8 mouse cellular contexts compared by ENCODE assay signal in the genomic region with DNA sequence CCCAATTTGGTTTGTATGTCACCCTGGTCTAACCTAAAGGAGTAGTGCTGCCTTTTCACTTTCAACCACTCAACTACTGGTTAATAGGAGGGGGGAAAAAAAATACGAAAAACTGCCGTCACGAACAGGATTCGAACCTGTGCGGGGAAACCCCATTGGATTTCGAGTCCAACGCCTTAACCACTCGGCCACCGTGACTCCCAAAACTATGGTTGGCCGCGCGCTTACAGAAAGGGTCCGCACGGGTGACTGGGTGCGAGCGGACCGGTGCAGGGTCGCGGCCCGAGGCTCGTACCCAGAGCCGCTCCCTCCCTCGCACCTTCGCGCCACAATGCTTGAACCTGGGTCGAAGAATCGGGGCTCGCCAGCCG. TPM values are rescaled to one million over a fixed set of nuclear protein-coding genes. Genes with fewer than 3 reads are reported as not detected.
DNase-seq lines count a peak whose midpoint lies in the region; ATAC-seq and TF ChIP-seq lines count a peak whose summit lies in the region.

No protein-coding gene starts in this region.

- peaks cover 26% of the 10 kb centered on the region for H3K36me3 ChIP-seq in heart, embryonic 13.5 days
- H3K36me3 ChIP-seq in kidney, postnatal 0 days (ENCODE audit: insufficient read depth, low read length) = peaks cover 10% of the 10 kb centered on the region
- peaks cover 6% of the 10 kb centered on the region for H3K36me3 ChIP-seq in liver, embryonic 11.5 days (ENCODE audit: control insufficient read depth, insufficient read depth, low read length)
- peaks cover 20% of the 10 kb centered on the region for H3K36me3 ChIP-seq in myocyte (ENCODE audit: control insufficient read depth, insufficient read depth)

- peak; percentile 86 to 87 for DNase-seq in B cell, adult 2 months
- peak; percentile 90 to 94 for DNase-seq in adrenal gland, postnatal 36 days
- DNase-seq in kidney, postnatal 0 days (ENCODE audit: low spot score) = peak; percentile 77
- DNase-seq in liver, embryonic 11.5 days (ENCODE audit: low spot score) = peak; percentile 99
- peak; percentile 93 to 98 for DNase-seq in spleen, postnatal 4 days (ENCODE audit: low spot score in 2 of 2)

- no peak for TF ChIP-seq CTCF in embryonic fibroblast, embryonic 13.5 days (IDR thresholded peaks at IDR 0.05; ENCODE audit: borderline replicate concordance, insufficient read depth, low read length)
- TF ChIP-seq CTCF in kidney, postnatal 0 days (IDR thresholded peaks at IDR 0.05; ENCODE audit: low read depth) = no peak

- H3K4me3 ChIP-seq in embryonic fibroblast, embryonic 13.5 days (ENCODE audit: insufficient read depth, low read length) = peak overlapping the region; percentile 96
- peak overlapping the region; percentile 96 for H3K4me3 ChIP-seq in heart, embryonic 13.5 days
- peak overlapping the region; percentile 93 for H3K4me3 ChIP-seq in kidney, postnatal 0 days (replicated peaks; ENCODE audit: low read depth, low read length)
- peak overlapping the region; percentile 97 for H3K4me3 ChIP-seq in liver, embryonic 11.5 days (ENCODE audit: low read depth, low read length)
- H3K4me3 ChIP-seq in myocyte = peak overlapping the region; percentile 75

- no peaks in the 10 kb centered on the region for H3K4me1 ChIP-seq in embryonic fibroblast, embryonic 13.5 days (ENCODE audit: control insufficient read depth, insufficient read depth, low read length)
- H3K4me1 ChIP-seq in heart, embryonic 13.5 days = peaks cover 16% of the 10 kb centered on the region
- H3K4me1 ChIP-seq in kidney, postnatal 0 days (replicated peaks; ENCODE audit: insufficient read depth, low read length) = peaks cover 11% of the 10 kb centered on the region
- peaks cover 12% of the 10 kb centered on the region; the same call in 1 of the 2 replicates for H3K4me1 ChIP-seq in liver, embryonic 11.5 days (replicated peaks; ENCODE audit: control insufficient read depth, insufficient read depth, low read length)

- peak overlapping the region; percentile 99 for H3K9ac ChIP-seq in heart, embryonic 13.5 days
- peak overlapping the region; percentile 96 for H3K9ac ChIP-seq in kidney, postnatal 0 days (ENCODE audit: low read depth, low read length)
- H3K9ac ChIP-seq in liver, embryonic 11.5 days (ENCODE audit: low read depth, low read length) = peak overlapping the region; percentile 88

- WGBS in heart, embryonic 13.5 days = under 1% methylated on average over 29 of the region's 29 CpGs
- WGBS in kidney, postnatal 0 days = under 1% methylated on average over 29 of the region's 29 CpGs
- WGBS in liver, embryonic 11.5 days = under 1% methylated on average over 29 of the region's 29 CpGs

- no peaks in the 10 kb centered on the region for H3K9me3 ChIP-seq in heart, embryonic 13.5 days
- no peaks in the 10 kb centered on the region for H3K9me3 ChIP-seq in kidney, postnatal 0 days (replicated peaks; ENCODE audit: low read length)
- H3K9me3 ChIP-seq in liver, embryonic 11.5 days (ENCODE audit: control insufficient read depth, low read length) = no peaks in the 10 kb centered on the region

- H3ac ChIP-seq in myocyte (ENCODE audit: control insufficient read depth, insufficient read length) = peak overlapping the region; percentile 100

- TF ChIP-seq POLR2A in embryonic fibroblast, embryonic 13.5 days (IDR thresholded peaks at IDR 0.05; ENCODE audit: low read depth, low read length) = peak; percentile 77
- TF ChIP-seq POLR2A in myocyte (IDR thresholded peaks at IDR 0.05; ENCODE audit: insufficient read length, low read depth) = peak; percentile 24

- peaks cover 17% of the 10 kb centered on the region for H3K79me2 ChIP-seq in myocyte (ENCODE audit: control insufficient read depth, insufficient read depth)

- peak; percentile 11; the same call in 1 of the 2 replicates for ATAC-seq in heart, embryonic 13.5 days (ENCODE audit: extremely low read depth, insufficient number of reproducible peaks, low FRiP score, low TSS enrichment)
- ATAC-seq in kidney, postnatal 0 days (replicated peaks; ENCODE audit: low FRiP score, low read depth) = peak; percentile 74
- peak; percentile 67 for ATAC-seq in liver, embryonic 11.5 days (replicated peaks; ENCODE audit: low FRiP score)

- peak overlapping the region; percentile 69 for H3K27ac ChIP-seq in embryonic fibroblast, embryonic 13.5 days (ENCODE audit: insufficient read depth, low read length)
- peak overlapping the region; percentile 96 for H3K27ac ChIP-seq in heart, embryonic 13.5 days (replicated peaks)
- H3K27ac ChIP-seq in kidney, postnatal 0 days = peak overlapping the region; percentile 94
- peak overlapping the region; percentile 98 for H3K27ac ChIP-seq in liver, embryonic 11.5 days (ENCODE audit: low read depth, low read length)

- peak overlapping the region; percentile 81 for H3K4me2 ChIP-seq in heart, embryonic 13.5 days
- peak overlapping the region; percentile 72 for H3K4me2 ChIP-seq in kidney, postnatal 0 days (ENCODE audit: low read length)
- peak overlapping the region; percentile 76 for H3K4me2 ChIP-seq in liver, embryonic 11.5 days
- H3K4me2 ChIP-seq in myocyte (ENCODE audit: low read depth) = peak overlapping the region; percentile 65

- H3K27me3 ChIP-seq in heart, embryonic 13.5 days (replicated peaks) = peaks cover 4% of the 10 kb centered on the region; the same call in 1 of the 2 replicates
- H3K27me3 ChIP-seq in kidney, postnatal 0 days (ENCODE audit: insufficient read depth, low read length) = no peaks in the 10 kb centered on the region
- H3K27me3 ChIP-seq in liver, embryonic 11.5 days (replicated peaks; ENCODE audit: control insufficient read depth, insufficient read depth, low read length) = no peaks in the 10 kb centered on the region
- no peaks in the 10 kb centered on the region for H3K27me3 ChIP-seq in myocyte (ENCODE audit: control insufficient read depth, insufficient read depth, insufficient read length)

TF ChIP-seq in myocyte, 11 proteins besides CTCF, POLR2A, EP300 and RAD21:
- TF ChIP-seq E2F4 (IDR thresholded peaks at IDR 0.05; ENCODE audit: insufficient read depth) (peak; percentile 36), MYOD1 (IDR thresholded peaks at IDR 0.05; ENCODE audit: control insufficient read depth in 1 of 3, insufficient read length in 2 of 3, low read depth in 2 of 3) (peak in 1 of 3 experiments; percentile 13), MYOG (IDR thresholded peaks at IDR 0.05; ENCODE audit: control insufficient read depth in 1 of 3, insufficient read depth in 1 of 3, insufficient read length in 2 of 3, low read depth in 2 of 3) (no peak), SRF (IDR thresholded peaks at IDR 0.05; ENCODE audit: control insufficient read depth, insufficient read length, low read depth) (no peak)

RNA-seq across cellular contexts. Expression of a gene that starts 0.7 kb away (rescaled TPM):
- 100 to 1,000 TPM in 1 of 2 experiments, 10 to 100 TPM in 1; 97.5 to 104 TPM for total RNA-seq in adrenal gland, postnatal 36 days (2021)
- 100 and 117 TPM in 2 replicates for polyA plus RNA-seq in embryonic fibroblast, embryonic 13.5 days (2011; ENCODE audit: insufficient read length, low read depth, missing spikeins)
- polyA plus RNA-seq in heart, embryonic 13.5 days (2015; fragmentation: Nextera tagmentation; extraction: Ambion mirVana) = 55.2 and 57.1 TPM in 2 replicates
- 40.5 and 44.9 TPM in 2 replicates for polyA plus RNA-seq in kidney, postnatal 0 days (2015; fragmentation: Nextera tagmentation; extraction: Ambion mirVana)
- 59.0 and 59.7 TPM in 2 replicates for polyA plus RNA-seq in liver, embryonic 11.5 days (2014; fragmentation: Nextera tagmentation; extraction: Ambion mirVana)
- polyA plus RNA-seq in myocyte (2012; fragmentation: generic; extraction: Trizol) = 52.5 TPM

RNA-seq across cellular contexts. Expression of a gene that starts 35.6 kb away (rescaled TPM):
- 100 to 1,000 TPM; 812 to 946 TPM for total RNA-seq in adrenal gland, postnatal 36 days (2021)
- 2,243 and 2,568 TPM in 2 replicates for polyA plus RNA-seq in embryonic fibroblast, embryonic 13.5 days (2011; ENCODE audit: insufficient read length, low read depth, missing spikeins)
- 1,202 and 1,344 TPM in 2 replicates for polyA plus RNA-seq in heart, embryonic 13.5 days (2015; fragmentation: Nextera tagmentation; extraction: Ambion mirVana)
- polyA plus RNA-seq in kidney, postnatal 0 days (2015; fragmentation: Nextera tagmentation; extraction: Ambion mirVana) = 1,410 and 1,495 TPM in 2 replicates
- polyA plus RNA-seq in liver, embryonic 11.5 days (2014; fragmentation: Nextera tagmentation; extraction: Ambion mirVana) = 639 and 685 TPM in 2 replicates
- 2,234 TPM for polyA plus RNA-seq in myocyte (2012; fragmentation: generic; extraction: Trizol)

RNA-seq across cellular contexts. Expression of a gene that starts 40.2 kb away (rescaled TPM):
- 1 to 10 TPM; 5.6 to 6.1 TPM for total RNA-seq in adrenal gland, postnatal 36 days (2021)
- polyA plus RNA-seq in embryonic fibroblast, embryonic 13.5 days (2011; ENCODE audit: insufficient read length, low read depth, missing spikeins) = 9.4 and 10.6 TPM in 2 replicates
- polyA plus RNA-seq in heart, embryonic 13.5 days (2015; fragmentation: Nextera tagmentation; extraction: Ambion mirVana) = 3.2 and 4.5 TPM in 2 replicates
- 3.2 and 3.7 TPM in 2 replicates for polyA plus RNA-seq in kidney, postnatal 0 days (2015; fragmentation: Nextera tagmentation; extraction: Ambion mirVana)
- 3.9 and 4.2 TPM in 2 replicates for polyA plus RNA-seq in liver, embryonic 11.5 days (2014; fragmentation: Nextera tagmentation; extraction: Ambion mirVana)
- polyA plus RNA-seq in myocyte (2012; fragmentation: generic; extraction: Trizol) = 734 TPM

RNA-seq across cellular contexts. Expression of a gene that starts 46.9 kb away (rescaled TPM):
- 10 to 100 TPM; 44.4 to 45.9 TPM for total RNA-seq in adrenal gland, postnatal 36 days (2021)
- 42.1 and 45.6 TPM in 2 replicates for polyA plus RNA-seq in embryonic fibroblast, embryonic 13.5 days (2011; ENCODE audit: insufficient read length, low read depth, missing spikeins)
- 26.8 and 27.0 TPM in 2 replicates for polyA plus RNA-seq in heart, embryonic 13.5 days (2015; fragmentation: Nextera tagmentation; extraction: Ambion mirVana)
- polyA plus RNA-seq in kidney, postnatal 0 days (2015; fragmentation: Nextera tagmentation; extraction: Ambion mirVana) = 34.9 and 39.3 TPM in 2 replicates
- polyA plus RNA-seq in liver, embryonic 11.5 days (2014; fragmentation: Nextera tagmentation; extraction: Ambion mirVana) = 19.1 and 20.4 TPM in 2 replicates
- polyA plus RNA-seq in myocyte (2012; fragmentation: generic; extraction: Trizol) = 35.2 TPM

RNA-seq across cellular contexts. Expression of a gene that starts 47.0 kb away (rescaled TPM):
- 10 to 100 TPM; 71.4 to 73.6 TPM for total RNA-seq in adrenal gland, postnatal 36 days (2021)
- polyA plus RNA-seq in embryonic fibroblast, embryonic 13.5 days (2011; ENCODE audit: insufficient read length, low read depth, missing spikeins) = 42.0 and 44.9 TPM in 2 replicates
- polyA plus RNA-seq in heart, embryonic 13.5 days (2015; fragmentation: Nextera tagmentation; extraction: Ambion mirVana) = 58.0 and 63.9 TPM in 2 replicates
- 82.4 and 85.5 TPM in 2 replicates for polyA plus RNA-seq in kidney, postnatal 0 days (2015; fragmentation: Nextera tagmentation; extraction: Ambion mirVana)
- polyA plus RNA-seq in liver, embryonic 11.5 days (2014; fragmentation: Nextera tagmentation; extraction: Ambion mirVana) = 101 and 104 TPM in 2 replicates
- 115 TPM for polyA plus RNA-seq in myocyte (2012; fragmentation: generic; extraction: Trizol)

Comparison
In these comparisons a context has a peak if more than half of its experiments do, and no peak if none do; other contexts are left out.
1. Peak in every context shown above with its lines: DNase-seq, ATAC-seq, H3K4me3 ChIP-seq and H3K27ac ChIP-seq.
2. ATAC-seq: peak in every context shown above with its lines; median percentile 74 in kidney, postnatal 0 days; 67 in liver, embryonic 11.5 days; 11 in heart, embryonic 13.5 days.
3. RNA of a gene that starts 40.2 kb away (polyA plus RNA-seq): 734 TPM in myocyte (single experiment); 9.4 to 10.6 TPM in embryonic fibroblast, embryonic 13.5 days, 3.9 to 4.2 TPM in liver, embryonic 11.5 days, 3.2 to 3.7 TPM in kidney, postnatal 0 days and 3.2 to 4.5 TPM in heart, embryonic 13.5 days; every median in the first group is over 10 times any median in the second.